Mouse (Mus musculus) effector memory CD4-positive, alpha-beta T cell, adult 7 months (primary cell): ENCODE measurements around the gene Scgb1a1. TPM values are rescaled to one million over a fixed set of nuclear protein-coding genes. Genes with fewer than 3 reads are reported as not detected.

ENCODE experiments used
- polyA plus RNA-seq: library from polyadenylated mRNA; unstranded; fragments of 100-300 nt; shearing (Covaris generic); gene quantifications from one replicate; pipeline ENCODE4 v1.2.1, GENCODE M21; 2017

Gene Scgb1a1
- not detected for polyA plus RNA-seq

DNA sequence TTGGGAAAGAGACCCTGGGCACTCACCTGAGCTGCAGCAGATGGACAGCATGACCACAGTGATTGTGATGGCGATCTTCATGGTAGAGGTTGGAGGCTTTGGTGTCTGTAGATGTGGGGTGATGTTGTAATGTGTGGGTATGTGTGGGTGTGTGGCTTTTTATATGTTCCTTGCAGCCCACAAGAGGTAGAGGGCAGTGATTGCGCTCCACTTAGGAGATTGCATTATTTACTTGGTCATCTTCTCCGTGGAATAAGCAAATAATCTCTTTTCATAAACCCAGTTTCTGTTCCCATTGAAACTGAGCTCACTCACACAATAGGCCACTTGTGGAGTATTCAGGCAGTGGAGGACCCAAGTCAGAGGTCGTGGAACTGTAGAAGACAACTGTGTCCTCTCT lies at the start of gene Scgb1a1:
TSS of gene Scgb1a1 (minus strand) at position 138 of the 400 bp plus-strand sequence.

DNA sequence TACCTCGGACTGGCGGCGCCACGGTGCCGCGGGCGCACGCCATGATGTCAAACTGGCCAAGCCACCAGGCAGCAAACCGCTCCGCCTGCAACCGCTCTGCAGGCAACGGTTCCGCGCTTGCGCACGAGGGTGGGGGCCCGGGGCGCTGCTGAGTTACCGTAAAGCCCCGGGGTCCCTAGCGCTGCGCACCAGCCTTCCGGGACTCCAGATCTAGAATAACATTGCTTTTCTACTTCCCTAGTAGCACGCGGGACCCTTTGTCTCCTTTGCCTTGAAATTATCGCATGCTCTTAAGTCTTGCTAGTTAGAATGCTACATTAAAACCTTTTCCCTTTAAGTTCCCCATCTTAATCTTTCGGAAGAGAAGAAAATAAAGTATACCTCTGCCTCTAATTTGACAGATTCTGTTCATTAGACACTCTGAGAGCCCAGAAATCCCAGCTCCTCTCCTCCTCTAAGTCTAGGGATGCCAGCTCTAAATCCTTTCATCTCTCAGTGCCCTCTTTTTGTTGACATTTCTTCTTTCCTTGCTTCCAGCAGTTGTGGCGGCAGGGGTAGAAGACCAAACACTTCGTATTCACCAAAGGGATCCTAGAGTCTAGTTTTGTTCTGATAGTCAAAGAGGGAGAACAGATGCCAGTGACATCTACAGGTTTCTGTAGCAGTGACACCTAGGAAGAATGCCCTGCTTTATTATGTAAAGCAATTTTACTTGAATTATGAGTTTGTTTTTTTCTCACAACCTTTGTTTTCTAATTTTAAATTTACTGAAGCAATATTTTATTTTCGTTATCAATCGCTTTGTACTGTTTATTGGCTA lies 48.0 kb upstream of the Scgb1a1 start, which contains the start of gene Asrgl1:
TSS of gene Asrgl1 (minus strand) at position 125 of the 820 bp plus-strand sequence.

Other genes starting within 250 kb of the Scgb1a1 start
- 0.49 TPM for gene Gng3, start 248.8 kb downstream of the Scgb1a1 start, polyA plus RNA-seq
- not detected for gene Lrrn4cl, start 237.2 kb downstream of the Scgb1a1 start, polyA plus RNA-seq
- gene Ubxn1, start 216.5 kb downstream of the Scgb1a1 start, polyA plus RNA-seq, result 133 TPM
- gene Uqcc3, start 207.0 kb downstream of the Scgb1a1 start, polyA plus RNA-seq, result 30.0 TPM
- 40.0 TPM for gene Lbhd1, start 204.2 kb downstream of the Scgb1a1 start, polyA plus RNA-seq
- not detected for gene Gm49403, start 204.0 kb downstream of the Scgb1a1 start, polyA plus RNA-seq
- 32.1 TPM for gene 1810009A15Rik, start 199.1 kb downstream of the Scgb1a1 start, polyA plus RNA-seq
- not detected for gene Gm49416, start 199.0 kb downstream of the Scgb1a1 start, polyA plus RNA-seq
- 34.6 TPM for gene Ints5, start 195.0 kb downstream of the Scgb1a1 start, polyA plus RNA-seq
- 91.0 TPM for gene Ganab, start 189.9 kb downstream of the Scgb1a1 start, polyA plus RNA-seq
- 57.0 TPM for gene B3gat3, start 167.6 kb downstream of the Scgb1a1 start, polyA plus RNA-seq
- gene Rom1, start 158.6 kb downstream of the Scgb1a1 start, polyA plus RNA-seq, result 4.5 TPM
- gene Eml3, start 158.4 kb downstream of the Scgb1a1 start, polyA plus RNA-seq, result 74.5 TPM
- gene Mta2, start 146.1 kb downstream of the Scgb1a1 start, polyA plus RNA-seq, result 211 TPM
- 55.0 TPM for gene Tut1, start 134.1 kb downstream of the Scgb1a1 start, polyA plus RNA-seq
- gene Eef1g, start 120.9 kb downstream of the Scgb1a1 start, polyA plus RNA-seq, result 259 TPM
- gene Ahnak, start 98.7 kb downstream of the Scgb1a1 start, polyA plus RNA-seq, result 193 TPM
- 29.7 TPM for gene Asrgl1, start 47.7 kb upstream of the Scgb1a1 start, polyA plus RNA-seq